Mouse (Mus musculus): ENCODE results near the gene Srcin1. TPM values are rescaled to one million over a fixed set of nuclear protein-coding genes. Genes with fewer than 3 reads are reported as not detected.

The Srcin1 gene
- total RNA-seq (2021), result 9.8 and 9.9 TPM in 2 replicates
- long read RNA-seq, partial matches to known transcripts, result 9 of 19 reads
- long read RNA-seq, other reads (novel, unspliced or antisense), result 10 of 19 reads

GRCm38 (mm10) chr11:97576136-97576906, at the start of gene Srcin1:
Srcin1 (minus strand) TSS chr11:97576186.
- peak; percentile 93 for DNase-seq

- no peak for DNase-seq
Measured at GRCm38 (mm10) chr11:97625551-97625950, 49.6 kb upstream of the Srcin1 start.

GRCm38 (mm10) chr11:97623166-97623565, 47.2 kb upstream of the Srcin1 start:
- DNase-seq, result no peak

GRCm38 (mm10) chr11:97622440-97622839, 46.5 kb upstream of the Srcin1 start:
- DNase-seq, result peak; percentile 44

GRCm38 (mm10) chr11:97619391-97619795, 43.4 kb upstream of the Srcin1 start:
- peak; percentile 78 for DNase-seq

- DNase-seq, result no peak
Measured at GRCm38 (mm10) chr11:97618368-97618767, 42.4 kb upstream of the Srcin1 start.

- DNase-seq, result no peak
Measured at GRCm38 (mm10) chr11:97615276-97615675, 39.3 kb upstream of the Srcin1 start.

GRCm38 (mm10) chr11:97611076-97611475, 35.1 kb upstream of the Srcin1 start:
- no peak for DNase-seq

GRCm38 (mm10) chr11:97609743-97610142, 33.8 kb upstream of the Srcin1 start:
- no peak for DNase-seq

GRCm38 (mm10) chr11:97608933-97609332, 32.9 kb upstream of the Srcin1 start:
- no peak for DNase-seq

- no peak for DNase-seq
Measured at GRCm38 (mm10) chr11:97607056-97607725, 31.2 kb upstream of the Srcin1 start.

GRCm38 (mm10) chr11:97603891-97604290, 27.9 kb upstream of the Srcin1 start:
- DNase-seq, result peak; percentile 79

- DNase-seq, result no peak
Measured at GRCm38 (mm10) chr11:97602223-97602622, 26.2 kb upstream of the Srcin1 start.

- DNase-seq, result no peak
Measured at GRCm38 (mm10) chr11:97599104-97599503, 23.1 kb upstream of the Srcin1 start.

- no peak for DNase-seq
Measured at GRCm38 (mm10) chr11:97597945-97598691, 22.1 kb upstream of the Srcin1 start.

GRCm38 (mm10) chr11:97594136-97594535, 18.1 kb upstream of the Srcin1 start:
- no peak for DNase-seq

- DNase-seq, result no peak
Measured at GRCm38 (mm10) chr11:97591910-97592309, 15.9 kb upstream of the Srcin1 start.

- DNase-seq, result no peak
Measured at GRCm38 (mm10) chr11:97590227-97590960, 14.4 kb upstream of the Srcin1 start.

- no peak for DNase-seq
Measured at GRCm38 (mm10) chr11:97589216-97589615, 13.2 kb upstream of the Srcin1 start.

GRCm38 (mm10) chr11:97585932-97586331, 9.9 kb upstream of the Srcin1 start:
- no peak for DNase-seq

- no peak for DNase-seq
Measured at GRCm38 (mm10) chr11:97584476-97584875, 8.5 kb upstream of the Srcin1 start.
